Mouse (Mus musculus): Measurements from ENCODE around the gene Cars2.

The Cars2 gene

GRCm38 (mm10) chr8:11540182-11540581 is 10.4 kb downstream of the Cars2 start:
- POLR2A ChIA-PET, result interaction anchor here in 3 of 4 experiments (0.7 to 13.8 kb wide), 7 partner anchors 10 to 42 kb away, joined by 3 to 181 read pairs (median 3); partner anchors contain the start of gene Ing1 (in 1 of the 3)
- CTCF ChIA-PET, result interaction anchor here in 3 of 4 experiments (0.5 to 0.7 kb wide), 3 partner anchors 10 to 53 kb away, joined by 3 to 5 read pairs (median 3); no protein-coding TSS in a partner anchor

DNA sequence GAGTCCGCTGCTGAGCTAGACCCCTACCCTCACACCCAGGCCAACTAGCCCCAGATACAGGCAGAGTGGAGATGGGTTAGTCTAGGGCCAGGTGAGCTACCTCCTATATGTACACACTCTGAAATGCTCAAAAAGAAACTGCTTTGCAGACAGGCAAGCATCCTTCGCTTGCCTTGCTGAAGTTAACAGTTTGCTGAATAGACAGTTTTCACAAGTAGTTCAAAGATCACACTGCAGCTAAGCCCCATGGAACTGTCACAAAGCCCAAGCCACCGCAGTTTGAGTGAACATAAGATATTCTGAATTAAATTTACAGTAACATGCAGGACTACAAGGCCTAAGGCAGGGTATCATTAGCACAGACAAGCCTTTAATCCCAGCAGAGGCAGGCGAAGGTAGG is 11.5 kb downstream of the Cars2 start:
- POLR2A ChIA-PET, result interaction anchor here in 2 of 4 experiments (1.0 to 13.8 kb wide), 4 partner anchors 8 to 19 kb away, joined by 3 to 181 read pairs (median 8); partner anchors contain the start of gene Ing1 (in 2 of the 2)
- CTCF ChIA-PET, result interaction anchor here in 1 of 4 experiments (1.6 kb wide), 1 partner anchor 8 kb away, joined by 6 read pairs; no protein-coding TSS in a partner anchor

- CTCF ChIA-PET, result interaction anchor here in 1 of 4 experiments (1.6 kb wide), 1 partner anchor 28 kb away, joined by 5 read pairs; no protein-coding TSS in a partner anchor
- POLR2A ChIA-PET, result interaction anchor here in 2 of 4 experiments (1.2 to 13.8 kb wide), 5 partner anchors 10 to 23 kb away, joined by 3 to 181 read pairs (median 7); partner anchors contain the start of gene Ing1 (in 1 of the 2)
Observed at GRCm38 (mm10) chr8:11534494-11534893, 16.1 kb downstream of the Cars2 start.

DNA sequence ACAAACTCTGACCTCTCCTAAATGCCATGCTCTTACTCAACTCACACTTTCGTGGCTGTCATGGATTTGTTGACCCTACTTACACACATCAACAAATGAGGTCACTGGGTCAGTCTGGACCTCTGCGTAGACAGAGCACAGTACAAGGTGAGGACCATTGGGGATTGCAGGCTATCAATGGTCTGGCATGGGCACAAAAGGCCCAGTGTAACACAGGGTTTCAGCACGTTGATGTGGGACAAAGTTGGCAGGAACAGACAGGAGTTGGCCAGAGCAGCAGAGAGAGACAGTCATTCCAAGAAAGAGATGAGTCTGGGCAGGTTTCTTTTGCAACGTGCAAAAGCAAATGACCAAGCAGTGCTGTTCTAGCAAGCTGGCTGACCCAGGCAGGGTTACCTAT is 19.7 kb downstream of the Cars2 start:
- ChIA-PET CTCF (interaction anchor here in 2 of 4 experiments (1.0 to 1.7 kb wide), 4 partner anchors 13 to 24 kb away, joined by 3 to 5 read pairs (median 4); partner anchors contain the start of gene Cars2 (in 1 of the 2)), POLR2A (interaction anchor here in 3 of 4 experiments (0.7 to 2.2 kb wide), 11 partner anchors 9 to 171 kb away, joined by 3 to 12 read pairs (median 3); partner anchors contain the start of genes Ing1 (in 2 of the 3) and Naxd (in 1 of the 3))

GRCm38 (mm10) chr8:11530155-11530770 is 20.3 kb downstream of the Cars2 start:
- ChIA-PET CTCF (interaction anchor here in 2 of 4 experiments (0.6 to 1.7 kb wide), 5 partner anchors 13 to 56 kb away, joined by 3 to 5 read pairs (median 5); partner anchors contain the start of gene Cars2 (in 1 of the 2)), POLR2A (interaction anchor here (0.7 to 2.2 kb wide), 14 partner anchors 10 to 172 kb away, joined by 3 to 12 read pairs (median 3); partner anchors contain the start of genes Ing1 (in 2 of the 4) and Naxd (in 1 of the 4))

DNA sequence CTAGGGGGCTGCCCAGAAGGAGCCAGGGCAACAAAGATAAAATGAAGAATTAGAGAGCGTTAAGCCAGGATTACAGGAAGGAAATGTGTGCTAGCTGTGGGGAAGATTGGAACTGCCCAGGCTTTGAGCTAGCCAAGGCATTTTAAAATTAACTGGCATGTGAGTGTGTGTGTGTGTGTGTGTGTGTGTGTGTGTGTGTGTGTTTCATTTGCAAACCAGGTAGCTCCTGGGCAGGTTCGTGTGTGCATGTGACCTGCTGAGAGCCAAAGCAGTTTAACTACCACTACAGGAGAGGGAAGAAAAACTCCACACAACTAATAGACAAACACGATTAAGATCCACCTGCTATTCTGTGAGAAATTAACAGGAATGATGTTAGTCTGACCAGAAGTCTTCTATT is 27.3 kb downstream of the Cars2 start:
- ChIA-PET POLR2A (interaction anchor here in 3 of 4 experiments (0.5 to 6.2 kb wide), 15 partner anchors 8 to 211 kb away, joined by 3 to 47 read pairs (median 4); partner anchors contain the start of genes Ing1 (in 2 of the 3), Col4a1 (in 1 of the 3) and Col4a2 (in 1 of the 3)), CTCF (interaction anchor here in 2 of 4 experiments (0.6 to 1.3 kb wide), 2 partner anchors 24 to 104 kb away, joined by 3 to 6 read pairs; no protein-coding TSS in a partner anchor)

DNA sequence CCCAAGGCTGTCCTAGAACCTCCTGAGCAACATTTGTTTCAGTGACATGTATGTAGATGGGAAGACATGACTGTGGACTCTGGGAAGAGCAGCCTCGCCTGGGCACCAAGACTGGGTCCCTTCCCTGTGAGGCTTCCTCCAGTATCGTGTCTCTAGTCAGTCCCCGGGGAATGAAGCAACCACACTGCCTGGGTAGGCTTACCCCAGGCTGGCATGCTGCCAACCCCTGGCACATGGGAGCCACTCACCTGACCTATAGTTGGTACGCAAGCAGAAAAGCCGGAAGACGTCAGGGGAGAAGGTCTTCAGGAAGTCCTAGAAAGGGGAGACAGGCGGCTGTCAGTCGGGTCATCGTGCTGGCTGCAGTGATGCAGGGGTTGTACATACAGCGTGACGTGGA is 31.9 kb downstream of the Cars2 start:
- CTCF ChIA-PET, result interaction anchor here in 2 of 4 experiments (1.0 to 1.2 kb wide), 2 partner anchors 12 to 98 kb away, joined by 3 read pairs; no protein-coding TSS in a partner anchor

DNA sequence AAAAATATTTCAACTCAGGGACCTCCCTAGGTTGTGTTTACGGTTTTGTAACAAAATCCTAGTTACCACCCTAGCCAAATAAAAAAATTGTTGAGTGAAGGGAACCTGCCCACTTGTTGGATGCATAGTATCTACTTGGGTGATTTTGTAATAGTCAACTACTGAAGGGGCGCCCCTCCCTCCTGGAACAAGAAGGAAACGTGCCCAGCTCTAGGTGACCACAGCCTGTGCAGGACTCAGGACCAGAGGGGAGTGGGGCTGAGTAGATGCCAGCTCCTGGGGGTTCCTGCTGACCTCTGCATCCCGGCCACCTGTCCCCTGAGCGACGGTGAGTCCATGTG is 32.6 kb downstream of the Cars2 start:
- CTCF ChIA-PET, result interaction anchor here in 2 of 4 experiments (0.6 kb wide), 2 partner anchors 11 to 86 kb away, joined by 3 read pairs; no protein-coding TSS in a partner anchor
- POLR2A ChIA-PET, result interaction anchor here in 2 of 4 experiments (0.6 to 1.9 kb wide), 3 partner anchors 12 to 37 kb away, joined by 3 to 5 read pairs (median 3); partner anchors contain the start of genes Ing1 (in 1 of the 2) and Naxd (in 1 of the 2)

More for the DNA sequence above, 31.9 kb downstream of the Cars2 start:
- POLR2A ChIA-PET, result no interaction called here

DNA sequence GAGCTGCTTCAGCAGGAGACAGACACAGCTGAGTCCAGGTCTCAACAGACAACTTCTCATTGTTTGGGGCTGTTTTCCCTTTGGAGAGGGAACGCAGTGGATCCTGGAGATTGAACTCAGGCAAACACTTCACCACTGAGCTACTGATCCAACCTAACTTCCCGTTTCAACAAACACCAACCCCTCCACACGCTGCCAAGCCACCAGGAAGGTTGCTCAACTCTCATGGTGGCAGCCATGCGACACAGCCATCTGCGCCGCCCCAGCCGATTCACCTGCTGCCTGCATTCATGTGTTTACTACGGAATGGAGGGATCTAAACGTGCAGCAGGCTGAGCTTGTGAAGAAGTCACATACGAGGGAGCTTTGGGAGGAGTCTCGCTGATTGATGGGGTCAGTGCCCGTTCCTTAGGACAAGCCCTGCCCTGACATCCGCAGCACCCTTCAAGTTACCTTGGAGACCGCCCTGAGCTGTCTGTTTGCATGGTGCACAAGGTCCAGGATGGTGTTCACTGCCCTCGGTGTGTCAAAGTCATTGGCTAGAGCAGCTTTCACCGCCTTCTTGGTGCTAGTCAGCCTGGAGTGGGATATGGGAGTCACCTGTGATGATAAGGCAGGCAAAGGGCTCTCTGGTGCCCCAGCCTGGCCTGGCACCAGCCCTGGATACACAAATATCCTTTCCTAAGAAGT is 33.1 kb downstream of the Cars2 start:
- ChIA-PET POLR2A (interaction anchor here in 2 of 4 experiments (0.6 to 1.9 kb wide), 6 partner anchors 11 to 238 kb away, joined by 3 to 5 read pairs (median 3); partner anchors contain the start of genes Ing1 (in 1 of the 2) and Naxd (in 1 of the 2)), CTCF (interaction anchor here in 3 of 4 experiments (0.5 to 1.5 kb wide), 5 partner anchors 11 to 822 kb away, joined by 3 to 4 read pairs (median 3); no protein-coding TSS in a partner anchor)

DNA sequence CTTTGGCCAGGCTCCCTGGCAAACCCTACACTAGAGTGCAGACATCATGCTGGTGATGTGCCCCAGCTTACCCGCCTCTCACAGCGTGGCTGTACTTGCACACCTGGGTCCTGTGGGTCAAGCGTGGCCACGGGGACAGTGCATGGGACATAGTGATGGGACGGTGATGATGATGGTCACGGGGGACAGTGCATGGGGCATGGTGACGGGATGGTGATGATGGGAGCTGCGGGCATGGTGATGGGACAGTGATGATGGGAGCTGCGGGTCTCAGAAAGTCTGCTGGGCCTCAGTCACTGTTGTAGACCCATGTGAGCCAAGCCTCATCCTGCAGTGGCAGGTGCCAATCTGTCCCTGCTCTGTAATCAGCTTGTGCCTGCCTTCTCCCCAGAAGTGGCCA is 34.3 kb downstream of the Cars2 start:
- ChIA-PET POLR2A (interaction anchor here in 3 of 4 experiments (0.6 to 1.9 kb wide), 6 partner anchors 9 to 879 kb away, joined by 3 to 6 read pairs (median 4); partner anchors contain the start of genes Ing1 (in 1 of the 3), Naxd (in 1 of the 3) and Sox1 (in 1 of the 3)), CTCF (interaction anchor here in 1 of 4 experiments (1.5 kb wide), 1 partner anchor 31 kb away, joined by 3 read pairs; no protein-coding TSS in a partner anchor)

- ChIA-PET CTCF (interaction anchor here in 1 of 4 experiments (0.7 kb wide), 1 partner anchor 99 kb away, joined by 3 read pairs; no protein-coding TSS in a partner anchor), POLR2A (interaction anchor here in 2 of 4 experiments (0.9 to 2.0 kb wide), 10 partner anchors 9 to 103 kb away, joined by 3 to 7 read pairs (median 3); partner anchors contain the start of gene Naxd (in 1 of the 2))
Observed at GRCm38 (mm10) chr8:11513247-11513646, 37.3 kb downstream of the Cars2 start.

DNA sequence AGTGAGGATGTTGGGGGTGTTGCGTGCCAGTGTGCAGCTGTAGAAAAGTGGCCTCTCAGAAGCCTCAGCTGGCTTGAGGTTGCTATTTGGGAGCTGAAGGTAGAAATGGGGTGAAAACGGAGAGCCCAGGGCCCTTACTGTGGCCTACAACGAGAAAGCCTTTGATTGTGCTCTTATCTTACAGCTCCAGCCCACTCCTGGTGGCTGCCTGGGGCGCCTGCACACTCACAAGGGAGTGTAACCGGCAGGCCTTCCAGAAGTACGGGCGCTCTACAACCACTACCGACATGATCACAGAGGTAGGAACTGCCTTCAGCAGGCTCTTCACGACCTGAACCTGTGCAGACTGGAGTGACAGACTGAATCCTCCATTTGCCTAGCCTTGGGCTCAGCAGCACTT is 37.9 kb downstream of the Cars2 start:
- POLR2A ChIA-PET, result interaction anchor here in 2 of 4 experiments (0.9 to 2.2 kb wide), 13 partner anchors 11 to 103 kb away, joined by 3 to 8 read pairs (median 3); partner anchors contain the start of genes Ing1 (in 1 of the 2) and Naxd (in 1 of the 2)
- CTCF ChIA-PET, result interaction anchor here in 1 of 4 experiments (0.7 kb wide), 1 partner anchor 99 kb away, joined by 3 read pairs; no protein-coding TSS in a partner anchor

DNA sequence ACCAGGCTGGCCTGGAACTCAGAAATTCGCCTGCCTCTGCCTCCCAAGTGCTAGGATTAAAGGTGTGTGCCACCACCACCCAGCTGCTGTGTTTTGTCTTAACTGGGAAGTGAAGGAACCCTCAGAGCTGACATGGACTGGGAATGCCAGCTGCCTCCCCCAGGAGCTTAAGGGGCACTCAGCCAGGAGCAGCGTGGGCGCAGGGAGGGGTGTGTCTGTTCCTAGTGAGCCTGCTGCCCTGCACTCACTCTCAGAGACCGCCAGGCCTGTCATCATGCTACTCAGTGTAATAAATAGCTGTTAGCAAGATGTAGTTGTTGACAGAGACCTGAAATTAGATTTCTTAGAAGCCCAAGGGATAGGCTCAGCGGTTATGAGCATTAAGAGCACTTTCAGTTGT is 39.6 kb downstream of the Cars2 start:
- CTCF ChIA-PET, result interaction anchor here in 1 of 4 experiments (0.6 kb wide), 1 partner anchor 53 kb away, joined by 3 read pairs; no protein-coding TSS in a partner anchor
- POLR2A ChIA-PET, result interaction anchor here in 1 of 4 experiments (1.3 to 2.2 kb wide), 3 partner anchors 13 to 45 kb away, joined by 3 to 8 read pairs (median 5); partner anchors contain the start of gene Ing1

DNA sequence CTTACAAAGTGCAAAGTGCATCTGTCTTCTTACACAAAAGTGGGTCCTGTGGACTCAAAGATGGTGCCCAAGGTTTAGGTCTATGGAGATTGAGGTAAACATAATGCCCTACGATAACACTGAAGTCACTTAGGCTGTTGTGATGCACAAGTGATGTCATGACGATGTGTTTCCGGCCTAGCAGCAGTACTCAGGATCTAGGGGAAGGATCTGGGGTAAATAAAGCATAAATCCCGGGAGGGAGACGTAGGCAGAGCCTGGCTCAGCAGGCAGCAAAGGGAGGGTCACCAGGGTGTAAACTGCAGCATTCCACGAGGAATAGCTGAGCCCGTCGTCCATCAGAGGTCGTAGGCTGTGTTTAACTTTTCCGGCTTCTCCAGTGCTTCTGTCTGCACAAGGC is 41.7 kb downstream of the Cars2 start:
- CTCF ChIA-PET, result no interaction called here
- POLR2A ChIA-PET, result interaction anchor here in 2 of 4 experiments (0.9 to 1.4 kb wide), 2 partner anchors 11 to 47 kb away, joined by 3 to 4 read pairs; partner anchors contain the start of genes Ing1 (in 1 of the 2) and Naxd (in 1 of the 2)

DNA sequence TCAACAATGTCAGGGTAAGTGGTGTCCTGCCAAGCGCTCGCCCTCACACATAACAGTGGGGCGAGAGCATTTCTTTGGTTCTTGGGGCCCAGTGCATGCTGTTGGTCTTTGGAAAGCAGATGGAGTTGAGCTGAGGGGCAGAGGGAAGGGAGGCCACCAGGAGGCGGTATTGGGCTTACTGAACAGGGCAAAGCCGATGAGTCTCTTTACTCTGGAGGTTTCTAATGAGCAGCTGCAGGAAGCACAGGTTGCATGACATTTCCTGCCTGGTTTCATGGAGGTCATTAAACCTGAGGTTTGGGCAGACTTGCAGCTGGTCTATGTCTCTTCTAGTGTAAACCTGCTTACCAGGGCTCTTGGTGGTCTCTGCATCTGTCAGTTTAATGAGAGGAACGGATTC is 43.8 kb downstream of the Cars2 start:
- POLR2A ChIA-PET, result interaction anchor here in 3 of 4 experiments (0.6 to 3.4 kb wide), 25 partner anchors 9 to 1372 kb away, joined by 3 to 14 read pairs (median 3); partner anchors contain the start of genes Ing1 (in 2 of the 3), Naxd (in 2 of the 3), 1700016D06Rik (in 1 of the 3) and Ankrd10 (in 1 of the 3)
- CTCF ChIA-PET, result interaction anchor here (0.6 to 3.1 kb wide), 47 partner anchors 8 to 553 kb away, joined by 3 to 16 read pairs (median 5); partner anchors contain the start of genes 1700016D06Rik (in 1 of the 4), Ing1 (in 1 of the 4) and Naxd (in 1 of the 4)

GRCm38 (mm10) chr8:11506074-11506473 is 44.5 kb downstream of the Cars2 start:
- POLR2A ChIA-PET, result interaction anchor here in 3 of 4 experiments (0.5 to 3.4 kb wide), 19 partner anchors 8 to 1373 kb away, joined by 3 to 14 read pairs (median 3); partner anchors contain the start of genes Ing1 (in 2 of the 3), Naxd (in 2 of the 3), 1700016D06Rik (in 1 of the 3) and Ankrd10 (in 1 of the 3)
- CTCF ChIA-PET, result interaction anchor here (0.5 to 3.1 kb wide), 41 partner anchors 9 to 1151 kb away, joined by 3 to 16 read pairs (median 5); partner anchors contain the start of genes 1700016D06Rik (in 1 of the 4), Ing1 (in 1 of the 4) and Naxd (in 1 of the 4)

Measured in embryonic stem cell, embryonic (primary cell).